Mouse (Mus musculus) small intestine, adult 2 months (tissue): ENCODE results near the gene Padi3.

Experiments used
- CTCF ChIP-seq: fragments of 200-500 bp; IDR thresholded peaks from 2 replicates; pipeline ENCODE4 v1.5.1; 2012; ENCODE audit warnings: low read depth, mild to moderate bottlenecking, control low read depth, inconsistent platforms, low read length, moderate library complexity, mixed read lengths; ENCODE audit not compliant: insufficient replicate concordance, insufficient read length; ENCODE audit errors: extremely low read depth
- POLR2A ChIP-seq: fragments of 200-500 bp; IDR thresholded peaks from 2 replicates; pipeline ENCODE4 v1.6.1; 2012; ENCODE audit warnings: low read depth, mild to moderate bottlenecking, control low read depth, inconsistent platforms, low read length, moderate library complexity

DNA sequence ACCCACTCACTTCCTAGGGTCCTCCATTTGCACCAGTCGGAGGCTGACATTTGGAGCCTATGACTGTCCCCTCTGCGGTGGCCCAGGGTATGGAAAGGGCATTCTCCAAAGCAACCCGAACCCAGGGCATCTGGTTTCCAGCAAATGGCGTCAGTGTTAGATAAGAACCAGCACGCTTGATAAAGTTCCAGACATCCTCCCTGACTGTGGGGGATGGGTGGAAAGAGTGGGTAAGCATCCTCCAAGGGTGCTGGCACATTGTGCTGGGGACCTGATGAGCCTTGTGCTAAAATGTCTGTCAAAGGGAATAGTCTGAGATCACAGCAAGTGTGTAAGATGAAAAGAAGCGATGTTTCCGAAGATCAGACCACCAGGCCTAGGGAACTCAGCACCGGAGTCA, 1.7 kb upstream of the Padi3 start:
- TF ChIP-seq POLR2A (no peak), CTCF (no peak)
